Mouse (Mus musculus): ENCODE measurements around the gene Apol9a. TPM values are rescaled to one million over a fixed set of nuclear protein-coding genes. Genes with fewer than 3 reads are reported as not detected.

Apol9a gene
- total RNA-seq, 1 experiment = not detected

- Histone ChIP-seq H3K27ac (ENCODE audit: insufficient read depth, low read depth, low read length, poor library complexity, severe bottlenecking) (no peak overlapping the region), H3K9ac (ENCODE audit: insufficient read depth, low read depth, low read length, poor library complexity, severe bottlenecking) (no peak overlapping the region), H3K4me3 (ENCODE audit: insufficient read depth in 1 of 2, low read depth in 1 of 2, low read length in 2 of 2, poor library complexity in 1 of 2, severe bottlenecking in 1 of 2) (no peak overlapping the region), H3K36me3 (ENCODE audit: control insufficient read depth, insufficient read depth, low read length, poor library complexity, severe bottlenecking) (no peaks in the 10 kb centered on the region), H3K9me3 (ENCODE audit: control insufficient read depth, insufficient read depth, low read depth, low read length) (no peaks in the 10 kb centered on the region), H3K4me1 (ENCODE audit: control insufficient read depth in 2 of 2, insufficient read depth in 2 of 2, low read length in 2 of 2, poor library complexity in 1 of 2) (no peaks in the 10 kb centered on the region)
- DNase-seq (ENCODE audit: low read depth, low spot score) = no peak
- TF ChIP-seq ZNF384 (IDR thresholded peaks at IDR 0.05; ENCODE audit: low read depth, low read length) (no peak), CHD2 (IDR thresholded peaks at IDR 0.05; ENCODE audit: low read depth, low read length) (no peak), ZC3H11A (IDR thresholded peaks at IDR 0.05; ENCODE audit: borderline replicate concordance, low read depth, low read length) (no peak), HCFC1 (IDR thresholded peaks at IDR 0.05; ENCODE audit: borderline replicate concordance, insufficient read depth, low read length) (no peak), MAFK (IDR thresholded peaks at IDR 0.05; ENCODE audit: insufficient read depth, low read depth, low read length) (no peak)
- in situ Hi-C loops (cut with MboI; ENCODE audit: low sequenced_read_pairs in 2 of 2, unreplicated experiment in 2 of 2) = no loop called here
Measured at GRCm38 (mm10) chr15:77381481-77381880, 29.5 kb downstream of the Apol9a start.

- no peaks in the 10 kb centered on the region for H3K36me3 ChIP-seq (ENCODE audit: control insufficient read depth, insufficient read depth, low read length, poor library complexity, severe bottlenecking)
- H3K4me1 ChIP-seq (ENCODE audit: control insufficient read depth in 2 of 2, insufficient read depth in 2 of 2, low read length in 2 of 2, poor library complexity in 1 of 2) = no peaks in the 10 kb centered on the region
- in situ Hi-C loops (cut with MboI; ENCODE audit: low sequenced_read_pairs in 2 of 2, unreplicated experiment in 2 of 2) = no loop called here
- no peak overlapping the region for H3K27ac ChIP-seq (ENCODE audit: insufficient read depth, low read depth, low read length, poor library complexity, severe bottlenecking)
- H3K9ac ChIP-seq (ENCODE audit: insufficient read depth, low read depth, low read length, poor library complexity, severe bottlenecking) = no peak overlapping the region
- no peaks in the 10 kb centered on the region for H3K9me3 ChIP-seq (ENCODE audit: control insufficient read depth, insufficient read depth, low read depth, low read length)
- no peak overlapping the region for H3K4me3 ChIP-seq (ENCODE audit: insufficient read depth in 1 of 2, low read depth in 1 of 2, low read length in 2 of 2, poor library complexity in 1 of 2, severe bottlenecking in 1 of 2)
- TF ChIP-seq CHD2 (IDR thresholded peaks at IDR 0.05; ENCODE audit: low read depth, low read length) (no peak), ZC3H11A (IDR thresholded peaks at IDR 0.05; ENCODE audit: borderline replicate concordance, low read depth, low read length) (no peak), HCFC1 (IDR thresholded peaks at IDR 0.05; ENCODE audit: borderline replicate concordance, insufficient read depth, low read length) (no peak), MAFK (IDR thresholded peaks at IDR 0.05; ENCODE audit: insufficient read depth, low read depth, low read length) (no peak)
- DNase-seq (ENCODE audit: low read depth, low spot score) = no peak
Measured at GRCm38 (mm10) chr15:77379921-77380320, 31.0 kb downstream of the Apol9a start.

GRCm38 (mm10) chr15:77377419-77377818, 33.5 kb downstream of the Apol9a start:
- DNase-seq (ENCODE audit: low read depth, low spot score) = no peak
- Histone ChIP-seq H3K4me1 (ENCODE audit: control insufficient read depth in 2 of 2, insufficient read depth in 2 of 2, low read length in 2 of 2, poor library complexity in 1 of 2) (no peaks in the 10 kb centered on the region), H3K9ac (ENCODE audit: insufficient read depth, low read depth, low read length, poor library complexity, severe bottlenecking) (no peak overlapping the region), H3K4me3 (ENCODE audit: insufficient read depth in 1 of 2, low read depth in 1 of 2, low read length in 2 of 2, poor library complexity in 1 of 2, severe bottlenecking in 1 of 2) (no peak overlapping the region), H3K27ac (ENCODE audit: insufficient read depth, low read depth, low read length, poor library complexity, severe bottlenecking) (no peak overlapping the region), H3K9me3 (ENCODE audit: control insufficient read depth, insufficient read depth, low read depth, low read length) (no peaks in the 10 kb centered on the region), H3K36me3 (ENCODE audit: control insufficient read depth, insufficient read depth, low read length, poor library complexity, severe bottlenecking) (no peaks in the 10 kb centered on the region)
- in situ Hi-C loops (cut with MboI; ENCODE audit: low sequenced_read_pairs in 2 of 2, unreplicated experiment in 2 of 2) = no loop called here
- TF ChIP-seq MAFK (IDR thresholded peaks at IDR 0.05; ENCODE audit: insufficient read depth, low read depth, low read length) = no peak
- TF ChIP-seq ZNF384 (IDR thresholded peaks at IDR 0.05; ENCODE audit: low read depth, low read length) = no peak
- TF ChIP-seq CHD2 (IDR thresholded peaks at IDR 0.05; ENCODE audit: low read depth, low read length) = no peak
- no peak for TF ChIP-seq HCFC1 (IDR thresholded peaks at IDR 0.05; ENCODE audit: borderline replicate concordance, insufficient read depth, low read length)
- TF ChIP-seq ZC3H11A (IDR thresholded peaks at IDR 0.05; ENCODE audit: borderline replicate concordance, low read depth, low read length) = no peak

- H3K9ac ChIP-seq (ENCODE audit: insufficient read depth, low read depth, low read length, poor library complexity, severe bottlenecking) = no peak overlapping the region
- no peaks in the 10 kb centered on the region for H3K4me1 ChIP-seq (ENCODE audit: control insufficient read depth in 2 of 2, insufficient read depth in 2 of 2, low read length in 2 of 2, poor library complexity in 1 of 2)
- H3K9me3 ChIP-seq (ENCODE audit: control insufficient read depth, insufficient read depth, low read depth, low read length) = no peaks in the 10 kb centered on the region
- no peaks in the 10 kb centered on the region for H3K36me3 ChIP-seq (ENCODE audit: control insufficient read depth, insufficient read depth, low read length, poor library complexity, severe bottlenecking)
- in situ Hi-C loops (cut with MboI; ENCODE audit: low sequenced_read_pairs in 2 of 2, unreplicated experiment in 2 of 2) = no loop called here
- no peak for DNase-seq (ENCODE audit: low read depth, low spot score)
- H3K27ac ChIP-seq (ENCODE audit: insufficient read depth, low read depth, low read length, poor library complexity, severe bottlenecking) = no peak overlapping the region
- TF ChIP-seq ZNF384 (IDR thresholded peaks at IDR 0.05; ENCODE audit: low read depth, low read length) = no peak
- TF ChIP-seq CHD2 (IDR thresholded peaks at IDR 0.05; ENCODE audit: low read depth, low read length) = no peak
- TF ChIP-seq ZC3H11A (IDR thresholded peaks at IDR 0.05; ENCODE audit: borderline replicate concordance, low read depth, low read length) = no peak
- TF ChIP-seq HCFC1 (IDR thresholded peaks at IDR 0.05; ENCODE audit: borderline replicate concordance, insufficient read depth, low read length) = no peak
- TF ChIP-seq MAFK (IDR thresholded peaks at IDR 0.05; ENCODE audit: insufficient read depth, low read depth, low read length) = no peak
- no peak overlapping the region for H3K4me3 ChIP-seq (ENCODE audit: insufficient read depth in 1 of 2, low read depth in 1 of 2, low read length in 2 of 2, poor library complexity in 1 of 2, severe bottlenecking in 1 of 2)
Measured at GRCm38 (mm10) chr15:77376920-77377319, 34.0 kb downstream of the Apol9a start.

- in situ Hi-C loops (cut with MboI; ENCODE audit: low sequenced_read_pairs in 2 of 2, unreplicated experiment in 2 of 2) = loop anchor here in 1 of 2 experiments (25.0 kb wide), 1 partner anchor 408 kb away; no protein-coding TSS in a partner anchor
- Histone ChIP-seq H3K9ac (ENCODE audit: insufficient read depth, low read depth, low read length, poor library complexity, severe bottlenecking) (no peak overlapping the region), H3K27ac (ENCODE audit: insufficient read depth, low read depth, low read length, poor library complexity, severe bottlenecking) (no peak overlapping the region), H3K4me3 (ENCODE audit: insufficient read depth in 1 of 2, low read depth in 1 of 2, low read length in 2 of 2, poor library complexity in 1 of 2, severe bottlenecking in 1 of 2) (no peak overlapping the region), H3K36me3 (ENCODE audit: control insufficient read depth, insufficient read depth, low read length, poor library complexity, severe bottlenecking) (no peaks in the 10 kb centered on the region), H3K9me3 (ENCODE audit: control insufficient read depth, insufficient read depth, low read depth, low read length) (no peaks in the 10 kb centered on the region), H3K4me1 (ENCODE audit: control insufficient read depth in 2 of 2, insufficient read depth in 2 of 2, low read length in 2 of 2, poor library complexity in 1 of 2) (peaks cover 5 to 14% of the 10 kb centered on the region in 2 experiments; a peak in 3 of 4 replicates)
- DNase-seq (ENCODE audit: low read depth, low spot score) = no peak
- TF ChIP-seq CHD2 (IDR thresholded peaks at IDR 0.05; ENCODE audit: low read depth, low read length) = no peak
- TF ChIP-seq ZNF384 (IDR thresholded peaks at IDR 0.05; ENCODE audit: low read depth, low read length) = no peak
- TF ChIP-seq ZC3H11A (IDR thresholded peaks at IDR 0.05; ENCODE audit: borderline replicate concordance, low read depth, low read length) = no peak
- TF ChIP-seq HCFC1 (IDR thresholded peaks at IDR 0.05; ENCODE audit: borderline replicate concordance, insufficient read depth, low read length) = no peak
- TF ChIP-seq MAFK (IDR thresholded peaks at IDR 0.05; ENCODE audit: insufficient read depth, low read depth, low read length) = no peak
Measured at GRCm38 (mm10) chr15:77370588-77370987, 40.3 kb downstream of the Apol9a start.

Measured in ES-E14 (cell line).